In the genomic region with DNA sequence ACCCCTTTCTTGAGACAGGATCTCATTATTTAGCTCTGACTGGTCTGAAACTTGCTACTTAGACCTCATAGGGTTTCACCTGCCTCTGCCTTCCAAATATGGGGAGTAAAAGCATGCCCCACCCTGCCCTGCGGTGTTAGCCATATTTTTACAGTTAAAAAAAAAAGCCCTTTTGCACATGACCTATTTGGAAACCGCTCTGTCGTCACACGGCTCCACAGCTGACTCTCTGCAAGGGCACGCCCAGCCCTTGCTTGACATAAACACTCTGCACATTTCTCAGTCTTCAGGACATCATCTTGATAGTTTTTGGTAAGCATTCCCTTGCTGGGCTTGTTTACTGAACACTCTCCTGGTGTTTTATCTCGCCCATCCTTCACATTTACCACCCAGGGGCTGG, we compare ENCODE assay signal across 14 mouse cellular contexts. TPM values are rescaled to one million over a fixed set of nuclear protein-coding genes. Genes with fewer than 3 reads are reported as not detected.
"Had no signal": no experiment of that assay in that cellular context is flagged by ENCODE, and none has a peak within 500 bp of the region (broad histone marks: within the 10 kb centered on the region; RNA-seq: fewer than 3 reads in every experiment).

No protein-coding gene starts in this region.

- H3K4me3 ChIP-seq: layer of hippocampus, adult 2 months; limb, embryonic 12.5 days; liver, embryonic 13.5 days; midbrain, embryonic 13.5 days; neural tube, embryonic 12.5 days had no signal

- H3K27me3 ChIP-seq: midbrain, embryonic 13.5 days; neural tube, embryonic 12.5 days had no signal

- H3K9ac ChIP-seq: limb, embryonic 12.5 days; liver, embryonic 13.5 days; liver, postnatal 0 days; midbrain, embryonic 13.5 days; neural tube, embryonic 12.5 days had no signal

- DNase-seq: kidney, adult 8-10 months; kidney, postnatal 4 days; liver; liver, embryonic 13.5 days; liver, postnatal 0 days; thymus, postnatal 14 days had no signal

- H3K9me3 ChIP-seq: limb, embryonic 12.5 days; liver, embryonic 13.5 days; midbrain, embryonic 13.5 days; neural tube, embryonic 12.5 days had no signal

- ATAC-seq: intestine, postnatal 0 days; liver, postnatal 0 days; midbrain, embryonic 13.5 days had no signal

- H3K4me1 ChIP-seq: limb, embryonic 12.5 days; neural tube, embryonic 12.5 days had no signal

- H3K36me3 ChIP-seq: limb, embryonic 12.5 days; liver, embryonic 13.5 days; midbrain, embryonic 13.5 days; neural tube, embryonic 12.5 days had no signal

- H3K27ac ChIP-seq: kidney, postnatal 0 days; layer of hippocampus, adult 2 months; limb, embryonic 12.5 days; liver, embryonic 13.5 days; macrophage; midbrain, embryonic 13.5 days; neural tube, embryonic 12.5 days; stomach, postnatal 0 days had no signal

- H3K4me2 ChIP-seq: limb, embryonic 12.5 days; liver, embryonic 13.5 days; midbrain, embryonic 13.5 days; neural tube, embryonic 12.5 days had no signal

RNA-seq across cellular contexts. Expression of a gene that starts 11.1 kb away (rescaled TPM):
- polyA plus RNA-seq: macrophage had no signal
